Mouse (Mus musculus) bone marrow macrophage, adult 2 months (primary cell): ENCODE measurements at regions not wholly inside any gene's neighbourhood (a gene's known extent, or its start where the extent isn't known, plus 50 kb on each side); places are given as distances from the start of the nearest gene placed in this dataset.

Experiments used
- CTCF ChIP-seq: IDR thresholded peaks from 2 replicates; pipeline ENCODE4 v1.5.1; 2012; ENCODE audit warnings: low read depth, mild to moderate bottlenecking, low read length, moderate library complexity
- POLR2A ChIP-seq: IDR thresholded peaks from 2 replicates; pipeline ENCODE4 v1.6.1; 2012; ENCODE audit warnings: mild to moderate bottlenecking, low read depth, low read length, borderline replicate concordance

GRCm38 (mm10) chr4:55583589-55583988 is 51.3 kb upstream of the Klf4 start:
- no peak for TF ChIP-seq CTCF
- no peak for TF ChIP-seq POLR2A
